Mouse (Mus musculus) bone marrow macrophage, adult 2 months (primary cell): ENCODE results near the gene Dtx2.

Experiments used
- CTCF ChIP-seq: IDR thresholded peaks from 2 replicates; pipeline ENCODE4 v1.5.1; 2012; ENCODE audit warnings: low read depth, mild to moderate bottlenecking, low read length, moderate library complexity
- POLR2A ChIP-seq: IDR thresholded peaks from 2 replicates; pipeline ENCODE4 v1.6.1; 2012; ENCODE audit warnings: mild to moderate bottlenecking, low read depth, low read length, borderline replicate concordance

- TF ChIP-seq POLR2A (no peak), CTCF (peak; percentile 69)
These were observed 51.4 kb downstream of the Dtx2 start for GRCm38 (mm10) chr5:136045987-136046386.
